Mouse (Mus musculus) adrenal gland (tissue): ENCODE measurements around the gene Gpm6a.
"Not testable (repeated sequence)": the region's sequence is repeated elsewhere in the genome, so short reads cannot be mapped to it uniquely, and the experiment has no call there.

Experiments used
- intact Hi-C: fragments of 180-260 bp; cut with DNase I; formaldehyde crosslinking; loops from one replicate; pipeline ENCODE4 v1.15.1; 2025

The Gpm6a gene

GRCm38 (mm10) chr8:55002398-55002797, 47.8 kb downstream of the Gpm6a start:
- intact Hi-C loops, result no loop called here

GRCm38 (mm10) chr8:55002946-55003345, 48.3 kb downstream of the Gpm6a start:
- intact Hi-C loops, result no loop called here

- intact Hi-C loops, result no loop called here
Measured at GRCm38 (mm10) chr8:55012228-55012627, 57.6 kb downstream of the Gpm6a start.

- intact Hi-C loops, result no loop called here
Measured at GRCm38 (mm10) chr8:55017071-55017470, 62.4 kb downstream of the Gpm6a start.

- intact Hi-C loops, result no loop called here
Measured at GRCm38 (mm10) chr8:55025851-55026660, 71.4 kb downstream of the Gpm6a start.

- intact Hi-C loops, result no loop called here
Measured at GRCm38 (mm10) chr8:55026661-55027000, 72.0 kb downstream of the Gpm6a start.

- intact Hi-C loops, result no loop called here
Measured at GRCm38 (mm10) chr8:55028371-55028770, 73.7 kb downstream of the Gpm6a start.

- intact Hi-C loops, result no loop called here
Measured at GRCm38 (mm10) chr8:55031099-55031498, 76.5 kb downstream of the Gpm6a start.

GRCm38 (mm10) chr8:55034309-55034708, 79.7 kb downstream of the Gpm6a start:
- intact Hi-C loops, result no loop called here

- intact Hi-C loops, result no loop called here
Measured at GRCm38 (mm10) chr8:55035416-55035815, 80.8 kb downstream of the Gpm6a start.

GRCm38 (mm10) chr8:55042955-55043354, 88.3 kb downstream of the Gpm6a start:
- intact Hi-C loops, result no loop called here

- intact Hi-C loops, result no loop called here
Measured at GRCm38 (mm10) chr8:55048396-55048795, 93.8 kb downstream of the Gpm6a start.

- intact Hi-C loops, result no loop called here
Measured at GRCm38 (mm10) chr8:55049979-55050378, 95.3 kb downstream of the Gpm6a start.

GRCm38 (mm10) chr8:55068811-55069210, 114.2 kb downstream of the Gpm6a start:
- intact Hi-C loops, result not testable (repeated sequence)

- intact Hi-C loops, result no loop called here
Measured at GRCm38 (mm10) chr8:55073481-55073880, 118.8 kb downstream of the Gpm6a start.

GRCm38 (mm10) chr8:55102195-55102594, 147.6 kb downstream of the Gpm6a start:
- intact Hi-C loops, result no loop called here

GRCm38 (mm10) chr8:55103065-55103464, 148.4 kb downstream of the Gpm6a start:
- intact Hi-C loops, result no loop called here

GRCm38 (mm10) chr8:55103891-55104481, 149.3 kb downstream of the Gpm6a start:
- intact Hi-C loops, result no loop called here
